Mouse (Mus musculus) thymus, adult 2 months (tissue): ENCODE results near the gene Mcemp1. TPM values are rescaled to one million over a fixed set of nuclear protein-coding genes. Genes with fewer than 3 reads are reported as not detected.

Experiments
- DNase-seq: peaks from one replicate; pipeline ENCODE4 v3.0.0; 2021
- H3K27ac ChIP-seq: fragments of 200-500 bp; 2 replicates; pipeline ENCODE4 v1.5.1; 2012; ENCODE audit warnings: low read length, control low read depth; ENCODE audit not compliant: control insufficient read depth, insufficient read depth
- H3K27me3 ChIP-seq: fragments of 200-500 bp; 2 replicates; pipeline ENCODE4 v1.6.1; 2012; ENCODE audit warnings: mild to moderate bottlenecking, low read length, moderate library complexity, mixed read lengths; ENCODE audit not compliant: control insufficient read depth, insufficient read depth
- H3K36me3 ChIP-seq: fragments of 200-500 bp; 2 replicates; pipeline ENCODE4 v1.6.1; 2012; ENCODE audit warnings: mild to moderate bottlenecking, low read length, moderate library complexity; ENCODE audit not compliant: control insufficient read depth, insufficient read depth
- H3K4me1 ChIP-seq: fragments of 200-500 bp; replicated peaks from 2 replicates; pipeline ENCODE4 v1.6.1; 2012; ENCODE audit warnings: low read length; ENCODE audit not compliant: control insufficient read depth, insufficient read depth
- H3K4me3 ChIP-seq: fragments of 200-500 bp; 2 replicates; pipeline ENCODE4 v1.5.1; 2012; ENCODE audit warnings: mild to moderate bottlenecking, low read length, control low read depth, moderate library complexity; ENCODE audit not compliant: control insufficient read depth, insufficient read depth
- CTCF ChIP-seq: fragments of 200-500 bp; IDR thresholded peaks from 2 replicates; pipeline ENCODE4 v1.5.1; 2012; ENCODE audit warnings: mild to moderate bottlenecking, control low read depth, low read length, moderate library complexity, borderline replicate concordance; ENCODE audit not compliant: control insufficient read depth, poor library complexity, insufficient read depth; ENCODE audit errors: extremely low read depth
- POLR2A ChIP-seq: fragments of 200-500 bp; IDR thresholded peaks from 2 replicates; pipeline ENCODE4 v1.6.1; 2012; ENCODE audit warnings: mild to moderate bottlenecking, low read length, control low read depth, moderate library complexity; ENCODE audit not compliant: control insufficient read depth, poor library complexity, insufficient read depth; ENCODE audit errors: extremely low read depth
- WGBS: fragments of 180-500 bp; shearing (Covaris S2); methylation state at CpG from one replicate; pipeline ENCODE4 v1.1.7; 2018; 5-methylcytosine and 5-hydroxymethylcytosine counted together
- polyA plus RNA-seq: library from polyadenylated mRNA; depleted of rRNA; stranded (reverse); fragments of >200 nt; gene quantifications from 2 replicates; pipeline ENCODE4 v1.2.3, GENCODE M21; 2012

The Mcemp1 gene
- polyA plus RNA-seq, 1 experiment = 2.1 TPM

DNA sequence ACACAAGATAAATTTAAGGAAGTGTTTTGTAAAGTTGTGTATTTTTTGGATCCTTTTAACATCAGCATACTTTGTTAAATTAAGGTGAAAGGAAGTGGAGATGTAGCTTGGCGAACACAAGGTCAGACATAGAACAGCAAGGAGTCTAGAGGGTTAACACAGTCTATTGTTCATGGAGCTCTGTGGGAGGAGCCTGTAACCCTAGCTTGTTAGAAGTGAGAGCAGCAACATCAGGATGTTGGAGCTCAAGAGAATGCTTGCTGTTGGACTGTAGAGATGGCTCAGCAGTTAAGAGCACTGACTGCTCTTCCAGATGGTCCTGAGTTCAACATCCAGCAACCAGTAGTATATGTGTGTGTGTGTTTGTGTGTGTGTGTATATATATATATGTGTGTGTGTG lies 16.6 kb upstream of the Mcemp1 start:
- Histone ChIP-seq H3K27me3 (no peaks in the 10 kb centered on the region), H3K4me3 (no peak overlapping the region), H3K4me1 (no peaks in the 10 kb centered on the region), H3K27ac (no peak overlapping the region), H3K36me3 (no peaks in the 10 kb centered on the region)
- WGBS = 67% methylated on average over 1 of the region's 1 CpGs
- DNase-seq = no peak
- TF ChIP-seq POLR2A (no peak), CTCF (no peak)

DNA sequence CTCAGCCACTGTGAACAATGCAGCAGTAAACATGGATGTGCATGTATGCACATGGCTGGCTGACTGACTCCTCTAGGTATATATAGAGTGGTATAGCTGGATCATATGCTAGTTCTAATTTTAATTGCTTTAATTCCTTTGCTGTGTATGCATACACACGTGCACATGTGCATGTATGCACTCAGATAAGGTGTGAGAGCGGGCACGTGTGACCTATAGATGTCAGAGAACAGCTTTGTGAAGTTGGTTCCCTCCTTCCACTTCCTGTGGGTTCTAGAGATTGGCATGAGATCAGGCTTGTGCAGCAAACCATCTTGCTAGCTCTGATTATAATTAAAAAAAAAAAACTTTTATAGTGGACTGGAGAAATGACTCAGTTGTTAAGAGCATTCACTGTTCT lies 12.7 kb upstream of the Mcemp1 start:
- 27% methylated on average over 3 of the region's 3 CpGs for WGBS
- TF ChIP-seq POLR2A (no peak), CTCF (no peak)
- H3K4me1 ChIP-seq = no peaks in the 10 kb centered on the region; the same call in 1 of the 2 replicates
- no peaks in the 10 kb centered on the region for H3K36me3 ChIP-seq
- DNase-seq = no peak
- H3K27ac ChIP-seq = no peak overlapping the region
- no peaks in the 10 kb centered on the region for H3K27me3 ChIP-seq
- H3K4me3 ChIP-seq = no peak overlapping the region

- Histone ChIP-seq H3K27ac (no peak overlapping the region), H3K4me1 (no peaks in the 10 kb centered on the region; the same call in 1 of the 2 replicates), H3K36me3 (no peaks in the 10 kb centered on the region), H3K27me3 (no peaks in the 10 kb centered on the region), H3K4me3 (no peak overlapping the region)
- 93% methylated on average over 11 of the region's 11 CpGs for WGBS
- no peak for DNase-seq
- no peak for TF ChIP-seq CTCF
- TF ChIP-seq POLR2A = no peak
These were observed 10.6 kb upstream of the Mcemp1 start for GRCm38 (mm10) chr8:3654726-3655508.

- no peak for DNase-seq
- 88% methylated on average over 3 of the region's 3 CpGs for WGBS
- TF ChIP-seq POLR2A (no peak), CTCF (no peak)
- Histone ChIP-seq H3K27me3 (no peaks in the 10 kb centered on the region), H3K36me3 (no peaks in the 10 kb centered on the region), H3K27ac (no peak within 1 kb of the TSS), H3K4me3 (no peak within 1 kb of the TSS), H3K4me1 (no peaks in the 10 kb centered on the region; the same call in 1 of the 2 replicates)
These were observed 10.0 kb upstream of the Mcemp1 start, which contains the start of gene Retn for GRCm38 (mm10) chr8:3655526-3655925. Retn (plus strand) TSS chr8:3655770.

GRCm38 (mm10) chr8:3656725-3657381 lies 8.7 kb upstream of the Mcemp1 start:
- DNase-seq = no peak
- WGBS = 31% methylated on average over 7 of the region's 7 CpGs
- no peaks in the 10 kb centered on the region for H3K36me3 ChIP-seq
- H3K27me3 ChIP-seq = no peaks in the 10 kb centered on the region
- H3K4me3 ChIP-seq = no peak overlapping the region
- peaks cover 3% of the 10 kb centered on the region for H3K4me1 ChIP-seq
- TF ChIP-seq CTCF (no peak), POLR2A (no peak)
- H3K27ac ChIP-seq = no peak overlapping the region

GRCm38 (mm10) chr8:3660889-3661288 lies 4.7 kb upstream of the Mcemp1 start:
- WGBS = 41% methylated on average over 8 of the region's 8 CpGs
- no peak overlapping the region for H3K4me3 ChIP-seq
- H3K36me3 ChIP-seq = no peaks in the 10 kb centered on the region
- H3K27me3 ChIP-seq = no peaks in the 10 kb centered on the region
- H3K27ac ChIP-seq = no peak overlapping the region
- TF ChIP-seq CTCF (no peak), POLR2A (no peak)
- peaks cover 3% of the 10 kb centered on the region for H3K4me1 ChIP-seq
- no peak for DNase-seq

GRCm38 (mm10) chr8:3664405-3664804 lies 1.1 kb upstream of the Mcemp1 start:
- no peak for TF ChIP-seq POLR2A
- no peak for TF ChIP-seq CTCF
- WGBS = 46% methylated on average over 5 of the region's 5 CpGs
- Histone ChIP-seq H3K4me3 (no peak overlapping the region), H3K27me3 (no peaks in the 10 kb centered on the region), H3K4me1 (peaks cover 3% of the 10 kb centered on the region), H3K36me3 (no peaks in the 10 kb centered on the region), H3K27ac (no peak overlapping the region)
- DNase-seq = no peak
